Mouse (Mus musculus): ENCODE data around the gene Mfsd4b3. TPM values are rescaled to one million over a fixed set of nuclear protein-coding genes. Genes with fewer than 3 reads are reported as not detected.
A peak's percentile ranks its signal among the peaks of the same experiment; 100 is the strongest.

The Mfsd4b3 gene
- polyA plus RNA-seq, 1 experiment from 2014 or later = 0.15 TPM

- WGBS = 100% methylated on average over 1 of the region's 1 CpGs
- Histone ChIP-seq H3K36me3 (ENCODE audit: control insufficient read depth, insufficient read depth, low read length) (no peaks in the 10 kb centered on the region), H3K4me1 (ENCODE audit: control insufficient read depth, insufficient read depth, low read length) (no peaks in the 10 kb centered on the region), H3K9me3 (ENCODE audit: control insufficient read depth, low read length) (no peaks in the 10 kb centered on the region), H3K27ac (ENCODE audit: low read depth, low read length) (no peak overlapping the region), H3K4me3 (ENCODE audit: low read depth, low read length) (no peak overlapping the region), H3K9ac (replicated peaks; ENCODE audit: low read depth, low read length) (no peak overlapping the region), H3K27me3 (ENCODE audit: control insufficient read depth, insufficient read depth, low read length) (no peaks in the 10 kb centered on the region), H3K4me2 (ENCODE audit: low read depth, low read length) (no peak overlapping the region)
- ATAC-seq (ENCODE audit: low read depth) = no peak
These were observed 18.3 kb upstream of the Mfsd4b3 start for GRCm38 (mm10) chr10:39978231-39978630.

- H3K27ac ChIP-seq (ENCODE audit: low read depth, low read length) = no peak overlapping the region
- H3K9ac ChIP-seq (replicated peaks; ENCODE audit: low read depth, low read length) = no peak overlapping the region
- no peak for ATAC-seq (ENCODE audit: low read depth)
- no peak overlapping the region for H3K4me3 ChIP-seq (ENCODE audit: low read depth, low read length)
- WGBS = 94% methylated on average over 4 of the region's 4 CpGs
- H3K27me3 ChIP-seq (ENCODE audit: control insufficient read depth, insufficient read depth, low read length) = no peaks in the 10 kb centered on the region
- no peaks in the 10 kb centered on the region for H3K36me3 ChIP-seq (ENCODE audit: control insufficient read depth, insufficient read depth, low read length)
- no peak overlapping the region for H3K4me2 ChIP-seq (ENCODE audit: low read depth, low read length)
- no peaks in the 10 kb centered on the region for H3K9me3 ChIP-seq (ENCODE audit: control insufficient read depth, low read length)
- no peaks in the 10 kb centered on the region for H3K4me1 ChIP-seq (ENCODE audit: control insufficient read depth, insufficient read depth, low read length)
These were observed 17.4 kb upstream of the Mfsd4b3 start for GRCm38 (mm10) chr10:39977346-39977745.

GRCm38 (mm10) chr10:39975771-39976170 is 15.8 kb upstream of the Mfsd4b3 start:
- no peak for ATAC-seq (ENCODE audit: low read depth)
- 39% methylated on average over 2 of the region's 2 CpGs for WGBS

GRCm38 (mm10) chr10:39974982-39975381 is 15.0 kb upstream of the Mfsd4b3 start:
- H3K4me3 ChIP-seq (ENCODE audit: low read depth, low read length) = no peak overlapping the region
- H3K27me3 ChIP-seq (ENCODE audit: control insufficient read depth, insufficient read depth, low read length) = no peaks in the 10 kb centered on the region
- H3K4me2 ChIP-seq (ENCODE audit: low read depth, low read length) = no peak overlapping the region
- ATAC-seq (ENCODE audit: low read depth) = no peak
- H3K36me3 ChIP-seq (ENCODE audit: control insufficient read depth, insufficient read depth, low read length) = no peaks in the 10 kb centered on the region
- 58% methylated on average over 11 of the region's 11 CpGs for WGBS
- no peaks in the 10 kb centered on the region for H3K4me1 ChIP-seq (ENCODE audit: control insufficient read depth, insufficient read depth, low read length)
- H3K9me3 ChIP-seq (ENCODE audit: control insufficient read depth, low read length) = no peaks in the 10 kb centered on the region
- H3K9ac ChIP-seq (replicated peaks; ENCODE audit: low read depth, low read length) = no peak overlapping the region
- H3K27ac ChIP-seq (ENCODE audit: low read depth, low read length) = no peak overlapping the region

More at GRCm38 (mm10) chr10:39975771-39976170, 15.8 kb upstream of the Mfsd4b3 start:
- Histone ChIP-seq H3K9ac (replicated peaks; ENCODE audit: low read depth, low read length) (no peak overlapping the region), H3K4me3 (ENCODE audit: low read depth, low read length) (no peak overlapping the region), H3K36me3 (ENCODE audit: control insufficient read depth, insufficient read depth, low read length) (no peaks in the 10 kb centered on the region), H3K9me3 (ENCODE audit: control insufficient read depth, low read length) (no peaks in the 10 kb centered on the region), H3K27me3 (ENCODE audit: control insufficient read depth, insufficient read depth, low read length) (no peaks in the 10 kb centered on the region), H3K4me1 (ENCODE audit: control insufficient read depth, insufficient read depth, low read length) (no peaks in the 10 kb centered on the region), H3K27ac (ENCODE audit: low read depth, low read length) (no peak overlapping the region), H3K4me2 (ENCODE audit: low read depth, low read length) (no peak overlapping the region)

GRCm38 (mm10) chr10:39967512-39967911 is 7.6 kb upstream of the Mfsd4b3 start:
- Histone ChIP-seq H3K27ac (ENCODE audit: low read depth, low read length) (no peak overlapping the region), H3K4me3 (ENCODE audit: low read depth, low read length) (no peak overlapping the region), H3K36me3 (ENCODE audit: control insufficient read depth, insufficient read depth, low read length) (no peaks in the 10 kb centered on the region), H3K9me3 (ENCODE audit: control insufficient read depth, low read length) (no peaks in the 10 kb centered on the region), H3K4me1 (ENCODE audit: control insufficient read depth, insufficient read depth, low read length) (no peaks in the 10 kb centered on the region), H3K4me2 (ENCODE audit: low read depth, low read length) (no peak overlapping the region), H3K27me3 (ENCODE audit: control insufficient read depth, insufficient read depth, low read length) (no peaks in the 10 kb centered on the region), H3K9ac (replicated peaks; ENCODE audit: low read depth, low read length) (no peak overlapping the region)
- ATAC-seq (ENCODE audit: low read depth) = no peak
- 92% methylated on average over 3 of the region's 3 CpGs for WGBS

GRCm38 (mm10) chr10:39961906-39962305 is 2.0 kb upstream of the Mfsd4b3 start:
- Histone ChIP-seq H3K27ac (ENCODE audit: low read depth, low read length) (no peak overlapping the region), H3K9ac (replicated peaks; ENCODE audit: low read depth, low read length) (no peak overlapping the region), H3K27me3 (ENCODE audit: control insufficient read depth, insufficient read depth, low read length) (0 out of 2 replicates have a peak, but pooled peaks cover 4% of the 10 kb centered on the region), H3K4me3 (ENCODE audit: low read depth, low read length) (no peak overlapping the region), H3K4me1 (ENCODE audit: control insufficient read depth, insufficient read depth, low read length) (no peaks in the 10 kb centered on the region), H3K4me2 (ENCODE audit: low read depth, low read length) (no peak overlapping the region), H3K9me3 (ENCODE audit: control insufficient read depth, low read length) (no peaks in the 10 kb centered on the region), H3K36me3 (ENCODE audit: control insufficient read depth, insufficient read depth, low read length) (no peaks in the 10 kb centered on the region)
- no peak for ATAC-seq (ENCODE audit: low read depth)
- WGBS = 50% methylated on average over 1 of the region's 1 CpGs

- Histone ChIP-seq H3K4me1 (ENCODE audit: control insufficient read depth, insufficient read depth, low read length) (no peaks in the 10 kb centered on the region), H3K4me3 (ENCODE audit: low read depth, low read length) (no peak overlapping the region), H3K36me3 (ENCODE audit: control insufficient read depth, insufficient read depth, low read length) (no peaks in the 10 kb centered on the region), H3K27ac (ENCODE audit: low read depth, low read length) (no peak overlapping the region), H3K9ac (replicated peaks; ENCODE audit: low read depth, low read length) (no peak overlapping the region), H3K9me3 (ENCODE audit: control insufficient read depth, low read length) (no peaks in the 10 kb centered on the region), H3K27me3 (ENCODE audit: control insufficient read depth, insufficient read depth, low read length) (0 out of 2 replicates have a peak, but pooled peaks cover 4% of the 10 kb centered on the region), H3K4me2 (ENCODE audit: low read depth, low read length) (peak overlapping the region; percentile 95)
- WGBS = 48% methylated on average over 11 of the region's 11 CpGs
- ATAC-seq (ENCODE audit: low read depth) = peak; percentile 45; the same call in 1 of the 2 replicates
These were observed 479 bp upstream of the Mfsd4b3 start for GRCm38 (mm10) chr10:39960441-39960822.

GRCm38 (mm10) chr10:39958266-39958665 is 1.7 kb downstream of the Mfsd4b3 start:
- no peaks in the 10 kb centered on the region for H3K4me1 ChIP-seq (ENCODE audit: control insufficient read depth, insufficient read depth, low read length)
- WGBS = 58% methylated on average over 4 of the region's 4 CpGs
- no peak overlapping the region for H3K9ac ChIP-seq (replicated peaks; ENCODE audit: low read depth, low read length)

GRCm38 (mm10) chr10:39956340-39956878 is 3.5 kb downstream of the Mfsd4b3 start:
- Histone ChIP-seq H3K27ac (ENCODE audit: low read depth, low read length) (no peak overlapping the region), H3K4me1 (ENCODE audit: control insufficient read depth, insufficient read depth, low read length) (no peaks in the 10 kb centered on the region), H3K27me3 (ENCODE audit: control insufficient read depth, insufficient read depth, low read length) (0 out of 2 replicates have a peak, but pooled peaks cover 4% of the 10 kb centered on the region), H3K36me3 (ENCODE audit: control insufficient read depth, insufficient read depth, low read length) (no peaks in the 10 kb centered on the region), H3K4me3 (ENCODE audit: low read depth, low read length) (no peak overlapping the region), H3K4me2 (ENCODE audit: low read depth, low read length) (no peak overlapping the region), H3K9me3 (ENCODE audit: control insufficient read depth, low read length) (no peaks in the 10 kb centered on the region), H3K9ac (replicated peaks; ENCODE audit: low read depth, low read length) (no peak overlapping the region)
- no peak for ATAC-seq (ENCODE audit: low read depth)
- 72% methylated on average over 2 of the region's 2 CpGs for WGBS

More at GRCm38 (mm10) chr10:39958266-39958665, 1.7 kb downstream of the Mfsd4b3 start:
- H3K27me3 ChIP-seq (ENCODE audit: control insufficient read depth, insufficient read depth, low read length) = 0 out of 2 replicates have a peak, but pooled peaks cover 4% of the 10 kb centered on the region
- no peak overlapping the region for H3K4me2 ChIP-seq (ENCODE audit: low read depth, low read length)
- no peaks in the 10 kb centered on the region for H3K36me3 ChIP-seq (ENCODE audit: control insufficient read depth, insufficient read depth, low read length)
- H3K27ac ChIP-seq (ENCODE audit: low read depth, low read length) = no peak overlapping the region
- no peak overlapping the region for H3K4me3 ChIP-seq (ENCODE audit: low read depth, low read length)
- no peaks in the 10 kb centered on the region for H3K9me3 ChIP-seq (ENCODE audit: control insufficient read depth, low read length)
- no peak for ATAC-seq (ENCODE audit: low read depth)
